Mouse (Mus musculus): ENCODE data around the gene Cct6b. TPM values are rescaled to one million over a fixed set of nuclear protein-coding genes. Genes with fewer than 3 reads are reported as not detected.

The Cct6b gene
- 0.18 and 0.30 TPM in 2 replicates for polyA plus RNA-seq (2015; fragmentation: Nextera tagmentation; extraction: Ambion mirVana)

DNA sequence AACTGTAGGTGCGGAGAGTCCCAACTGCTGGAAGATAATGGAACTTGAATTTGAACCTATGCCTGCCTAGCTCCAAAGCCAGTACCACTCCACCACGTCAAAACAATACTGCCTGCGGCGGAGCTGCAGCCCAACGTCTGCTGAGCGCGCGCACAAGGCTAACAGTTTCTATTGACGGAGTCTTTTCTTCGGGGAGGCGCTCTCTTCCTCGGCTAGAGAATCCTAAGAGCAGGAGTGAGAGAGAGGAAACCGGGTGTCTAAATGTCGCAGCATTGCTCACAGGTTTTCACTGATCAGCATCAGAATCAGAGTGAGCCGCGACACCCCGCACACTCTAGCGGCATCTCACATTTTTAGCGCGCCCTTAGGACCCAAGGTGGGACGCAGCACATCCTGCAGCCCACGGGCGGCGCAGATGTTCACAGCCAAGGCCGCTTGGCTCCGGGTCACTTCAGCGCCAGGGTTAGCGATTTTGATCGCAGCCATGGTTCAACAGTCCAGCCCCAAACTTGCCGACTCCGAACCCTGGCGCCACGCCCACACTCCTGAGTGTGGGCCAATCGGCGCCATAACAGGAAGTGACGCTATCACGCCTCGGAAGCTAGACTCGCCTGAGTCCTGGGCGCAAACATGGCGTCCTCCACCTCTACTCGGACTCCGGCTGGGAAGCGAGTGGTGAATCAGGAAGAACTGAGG, at the start of gene Cct6b, which contains the start of gene Zfp830:
TSS of gene Cct6b (minus strand) at position 580 of the 696 bp plus-strand sequence.
TSS of gene Zfp830 (plus strand) at position 604 of the 696 bp plus-strand sequence.
- H3K4me2 ChIP-seq (ENCODE audit: low read depth, low read length) = peak within 1 kb of the TSS; percentile 97
- H3K27me3 ChIP-seq (ENCODE audit: control insufficient read depth, insufficient read depth, low read depth, low read length) = no peaks in the 10 kb centered on the region
- no peaks in the 10 kb centered on the region for H3K9me3 ChIP-seq (replicated peaks; ENCODE audit: control insufficient read depth, low read length)
- H3K4me3 ChIP-seq (ENCODE audit: low read depth, low read length) = peak within 1 kb of the TSS; percentile 99
- H3K4me1 ChIP-seq (ENCODE audit: control insufficient read depth, low read depth, low read length) = peaks cover 22% of the 10 kb centered on the region
- peak; percentile 100 for ATAC-seq (ENCODE audit: low read depth)
- H3K36me3 ChIP-seq (ENCODE audit: control insufficient read depth, insufficient read depth) = peaks cover 5% of the 10 kb centered on the region; the same call in 1 of the 2 replicates
- H3K27ac ChIP-seq (ENCODE audit: low read length) = peak within 1 kb of the TSS; percentile 96
- under 1% methylated on average over 44 of the region's 44 CpGs for WGBS (ENCODE audit: insufficient replicate concordance)
- peak within 1 kb of the TSS; percentile 93 for H3K9ac ChIP-seq (ENCODE audit: low read depth, low read length)

DNA sequence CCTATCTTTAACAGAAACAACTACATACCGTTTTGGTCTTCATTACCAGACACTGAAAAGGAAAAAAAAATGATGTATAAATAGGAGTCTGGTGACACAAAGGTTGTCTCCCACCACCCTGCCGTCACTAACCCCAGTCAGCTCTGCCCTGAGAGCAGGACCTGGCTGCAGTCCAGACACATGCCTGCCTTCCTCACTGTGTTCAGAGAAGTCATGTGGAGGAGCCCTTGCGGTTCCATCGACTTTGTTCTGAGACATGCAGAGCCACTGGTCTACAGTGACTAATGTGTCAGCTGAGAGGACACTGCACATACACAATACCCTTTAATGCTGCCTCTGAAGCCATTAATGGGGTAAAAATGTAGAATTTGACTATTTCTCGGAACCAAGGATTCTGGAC, 44.4 kb upstream of the Cct6b start:
- H3K36me3 ChIP-seq (ENCODE audit: control insufficient read depth, insufficient read depth) = peaks cover 57% of the 10 kb centered on the region
- no peak overlapping the region for H3K4me2 ChIP-seq (ENCODE audit: low read depth, low read length)
- WGBS (ENCODE audit: insufficient replicate concordance) = 85% methylated on average over 5 of the region's 5 CpGs
- no peaks in the 10 kb centered on the region for H3K9me3 ChIP-seq (replicated peaks; ENCODE audit: control insufficient read depth, low read length)
- H3K27me3 ChIP-seq (ENCODE audit: control insufficient read depth, insufficient read depth, low read depth, low read length) = no peaks in the 10 kb centered on the region
- no peak overlapping the region for H3K27ac ChIP-seq (ENCODE audit: low read length)
- no peak overlapping the region for H3K4me3 ChIP-seq (ENCODE audit: low read depth, low read length)
- no peaks in the 10 kb centered on the region for H3K4me1 ChIP-seq (ENCODE audit: control insufficient read depth, low read depth, low read length)
- H3K9ac ChIP-seq (ENCODE audit: low read depth, low read length) = no peak overlapping the region
- no peak for ATAC-seq (ENCODE audit: low read depth)

DNA sequence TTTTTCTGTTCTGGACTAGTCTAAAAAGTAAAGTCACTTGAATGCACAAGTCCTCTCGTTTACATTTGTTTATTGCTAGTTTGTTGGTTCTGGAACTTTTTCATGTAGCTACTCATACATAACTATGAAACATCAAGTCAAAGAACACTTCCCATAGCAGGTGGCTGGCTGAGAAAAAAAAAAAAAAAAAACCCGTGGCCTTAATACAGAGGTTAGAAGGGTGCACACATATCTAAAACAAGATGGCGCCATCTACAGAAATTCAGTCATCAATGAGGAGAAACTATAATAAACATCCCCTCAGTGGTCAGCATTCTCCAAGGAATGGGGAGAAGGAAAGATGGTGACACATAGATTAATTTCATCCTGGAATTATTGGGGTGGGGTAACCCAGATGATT, 43.2 kb upstream of the Cct6b start:
- H3K27ac ChIP-seq (ENCODE audit: low read length) = no peak overlapping the region
- 65% methylated on average over 3 of the region's 3 CpGs for WGBS (ENCODE audit: insufficient replicate concordance)
- no peak overlapping the region for H3K9ac ChIP-seq (ENCODE audit: low read depth, low read length)
- no peak overlapping the region for H3K4me2 ChIP-seq (ENCODE audit: low read depth, low read length)
- peaks cover 57% of the 10 kb centered on the region for H3K36me3 ChIP-seq (ENCODE audit: control insufficient read depth, insufficient read depth)
- H3K4me3 ChIP-seq (ENCODE audit: low read depth, low read length) = no peak overlapping the region
- ATAC-seq (ENCODE audit: low read depth) = no peak
- no peaks in the 10 kb centered on the region for H3K27me3 ChIP-seq (ENCODE audit: control insufficient read depth, insufficient read depth, low read depth, low read length)
- no peaks in the 10 kb centered on the region for H3K4me1 ChIP-seq (ENCODE audit: control insufficient read depth, low read depth, low read length)
- no peaks in the 10 kb centered on the region for H3K9me3 ChIP-seq (replicated peaks; ENCODE audit: control insufficient read depth, low read length)

DNA sequence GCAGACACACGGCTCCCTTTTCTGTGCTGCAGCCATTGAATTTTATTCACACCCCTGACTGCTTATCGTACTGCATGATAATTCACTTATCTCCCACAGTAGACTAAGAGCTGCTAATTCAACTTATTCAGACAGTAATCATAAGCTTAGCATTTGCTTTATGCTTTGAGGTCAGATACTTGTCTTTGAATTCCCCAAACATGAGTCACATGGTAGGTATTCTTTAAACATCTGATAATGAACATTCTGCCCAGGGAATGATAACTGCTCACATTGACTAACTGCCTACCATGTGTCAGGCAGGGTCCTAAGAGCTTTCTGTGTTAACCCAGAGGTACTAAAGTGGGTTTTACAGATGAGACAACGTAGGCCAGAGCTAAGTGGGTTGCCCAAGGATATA, 42.5 kb upstream of the Cct6b start:
- no peaks in the 10 kb centered on the region for H3K27me3 ChIP-seq (ENCODE audit: control insufficient read depth, insufficient read depth, low read depth, low read length)
- WGBS (ENCODE audit: insufficient replicate concordance) = 57% methylated on average over 3 of the region's 3 CpGs
- no peaks in the 10 kb centered on the region for H3K4me1 ChIP-seq (ENCODE audit: control insufficient read depth, low read depth, low read length)
- H3K9ac ChIP-seq (ENCODE audit: low read depth, low read length) = no peak overlapping the region
- ATAC-seq (ENCODE audit: low read depth) = no peak
- H3K9me3 ChIP-seq (replicated peaks; ENCODE audit: control insufficient read depth, low read length) = no peaks in the 10 kb centered on the region
- H3K4me2 ChIP-seq (ENCODE audit: low read depth, low read length) = no peak overlapping the region
- peaks cover 52% of the 10 kb centered on the region for H3K36me3 ChIP-seq (ENCODE audit: control insufficient read depth, insufficient read depth)
- no peak overlapping the region for H3K27ac ChIP-seq (ENCODE audit: low read length)
- H3K4me3 ChIP-seq (ENCODE audit: low read depth, low read length) = no peak overlapping the region

DNA sequence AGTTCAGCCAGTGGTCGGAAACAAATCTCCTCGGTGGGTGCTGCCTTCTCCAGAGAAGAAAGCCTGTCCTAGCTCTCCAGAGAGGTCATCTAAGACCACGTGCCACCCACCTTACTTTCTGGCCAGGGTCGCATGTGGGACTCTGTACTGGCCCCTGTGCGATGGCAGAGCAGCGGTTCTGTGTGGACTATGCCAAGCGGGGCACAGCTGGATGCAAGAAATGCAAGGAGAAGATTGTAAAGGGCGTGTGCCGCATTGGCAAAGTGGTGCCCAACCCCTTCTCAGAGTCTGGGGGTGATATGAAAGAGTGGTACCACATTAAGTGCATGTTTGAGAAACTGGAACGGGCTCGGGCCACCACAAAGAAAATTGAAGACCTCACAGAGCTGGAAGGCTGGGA, 19.3 kb upstream of the Cct6b start:
- ATAC-seq (ENCODE audit: low read depth) = no peak
- WGBS (ENCODE audit: insufficient replicate concordance) = 77% methylated on average over 11 of the region's 11 CpGs
- no peak overlapping the region for H3K4me3 ChIP-seq (ENCODE audit: low read depth, low read length)
- no peak overlapping the region for H3K27ac ChIP-seq (ENCODE audit: low read length)
- H3K27me3 ChIP-seq (ENCODE audit: control insufficient read depth, insufficient read depth, low read depth, low read length) = no peaks in the 10 kb centered on the region
- no peak overlapping the region for H3K4me2 ChIP-seq (ENCODE audit: low read depth, low read length)
- peaks cover 16% of the 10 kb centered on the region for H3K4me1 ChIP-seq (ENCODE audit: control insufficient read depth, low read depth, low read length)
- no peaks in the 10 kb centered on the region for H3K36me3 ChIP-seq (ENCODE audit: control insufficient read depth, insufficient read depth)
- H3K9ac ChIP-seq (ENCODE audit: low read depth, low read length) = no peak overlapping the region
- no peaks in the 10 kb centered on the region for H3K9me3 ChIP-seq (replicated peaks; ENCODE audit: control insufficient read depth, low read length)

DNA sequence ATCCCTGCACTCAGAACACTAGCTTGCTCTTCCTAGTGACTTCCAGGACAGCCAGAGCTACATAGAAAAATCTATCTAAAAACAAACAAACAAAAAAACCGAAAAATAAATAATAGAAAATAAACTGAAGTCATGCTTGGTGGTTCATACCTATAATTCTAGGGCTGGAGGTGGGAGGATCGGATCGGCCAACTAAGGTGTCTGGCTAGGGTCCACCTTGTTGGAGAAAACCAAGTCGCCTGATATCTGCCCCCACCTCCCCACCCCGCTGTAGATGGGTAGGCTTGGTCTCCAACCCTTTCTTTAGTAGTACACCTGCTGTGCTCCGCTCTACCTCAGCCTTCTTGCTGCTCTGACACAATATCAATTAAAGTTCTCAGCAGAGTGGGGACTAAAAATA, 18.1 kb upstream of the Cct6b start:
- peak overlapping the region; percentile 74 for H3K4me2 ChIP-seq (ENCODE audit: low read depth, low read length)
- 38% methylated on average over 6 of the region's 6 CpGs for WGBS (ENCODE audit: insufficient replicate concordance)
- H3K4me1 ChIP-seq (ENCODE audit: control insufficient read depth, low read depth, low read length) = peaks cover 16% of the 10 kb centered on the region
- no peaks in the 10 kb centered on the region for H3K36me3 ChIP-seq (ENCODE audit: control insufficient read depth, insufficient read depth)
- H3K27ac ChIP-seq (ENCODE audit: low read length) = peak overlapping the region; percentile 77; the same call in 1 of the 2 replicates
- no peaks in the 10 kb centered on the region for H3K27me3 ChIP-seq (ENCODE audit: control insufficient read depth, insufficient read depth, low read depth, low read length)
- no peaks in the 10 kb centered on the region for H3K9me3 ChIP-seq (replicated peaks; ENCODE audit: control insufficient read depth, low read length)
- H3K9ac ChIP-seq (ENCODE audit: low read depth, low read length) = no peak overlapping the region
- H3K4me3 ChIP-seq (ENCODE audit: low read depth, low read length) = peak overlapping the region; percentile 94
- ATAC-seq (ENCODE audit: low read depth) = no peak

DNA sequence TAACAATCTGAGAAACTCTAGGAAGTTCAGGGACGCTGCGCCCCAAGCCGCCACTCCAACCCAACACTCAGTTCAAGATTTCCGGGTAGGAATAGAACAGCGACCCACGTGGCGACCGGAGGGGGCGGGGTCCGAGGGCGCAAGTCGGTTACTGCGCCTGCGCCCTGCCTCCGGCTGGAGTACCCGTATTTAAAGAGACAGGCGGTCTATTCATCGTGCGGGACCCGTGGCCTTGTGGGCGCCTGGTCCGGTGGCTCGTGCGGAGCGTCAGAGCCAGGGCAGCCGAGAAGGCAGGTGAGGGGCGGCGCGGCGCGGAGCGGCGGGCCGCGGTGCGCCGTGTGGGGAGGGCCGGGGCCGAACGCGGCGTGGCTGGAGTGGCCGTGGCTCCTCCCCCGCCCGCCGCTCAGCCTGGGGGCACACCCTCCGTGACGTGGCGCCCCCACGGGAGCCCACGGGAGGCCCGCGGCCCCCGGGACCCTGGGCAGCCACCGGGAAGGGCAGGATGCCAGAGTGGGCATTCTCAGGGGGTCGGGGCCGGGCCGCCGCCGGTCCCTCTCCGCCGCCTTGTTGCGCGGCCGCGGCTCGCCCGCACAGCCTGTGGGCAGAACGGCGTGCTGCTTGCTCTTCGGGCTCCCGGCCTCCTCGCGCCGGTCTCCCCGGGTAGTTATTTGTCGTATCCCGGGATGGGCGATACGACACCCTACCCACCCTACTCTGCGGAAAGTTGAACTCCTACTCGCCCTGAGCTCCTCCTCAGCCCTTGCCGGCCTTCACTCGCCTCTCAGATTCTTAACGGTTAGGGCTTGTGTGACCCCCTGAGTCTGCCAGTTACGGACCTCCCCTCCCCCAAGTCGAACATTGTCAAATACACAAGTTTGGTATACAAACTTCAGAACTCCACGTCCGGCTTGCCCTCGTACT, 17.1 kb upstream of the Cct6b start, which contains the start of gene Lig3:
TSS of gene Lig3 (plus strand) at position 126 of the 921 bp plus-strand sequence.
- ATAC-seq (ENCODE audit: low read depth) = peak; percentile 91
- peaks cover 16% of the 10 kb centered on the region for H3K4me1 ChIP-seq (ENCODE audit: control insufficient read depth, low read depth, low read length)
- H3K27ac ChIP-seq (ENCODE audit: low read length) = peak within 1 kb of the TSS; percentile 77
- H3K9ac ChIP-seq (ENCODE audit: low read depth, low read length) = peak within 1 kb of the TSS; percentile 88
- no peaks in the 10 kb centered on the region for H3K27me3 ChIP-seq (ENCODE audit: control insufficient read depth, insufficient read depth, low read depth, low read length)
- H3K4me2 ChIP-seq (ENCODE audit: low read depth, low read length) = peak within 1 kb of the TSS; percentile 74
- no peaks in the 10 kb centered on the region for H3K36me3 ChIP-seq (ENCODE audit: control insufficient read depth, insufficient read depth)
- H3K4me3 ChIP-seq (ENCODE audit: low read depth, low read length) = peak within 1 kb of the TSS; percentile 94
- no peaks in the 10 kb centered on the region for H3K9me3 ChIP-seq (replicated peaks; ENCODE audit: control insufficient read depth, low read length)
- under 1% methylated on average over 77 of the region's 90 CpGs for WGBS (ENCODE audit: insufficient replicate concordance)

DNA sequence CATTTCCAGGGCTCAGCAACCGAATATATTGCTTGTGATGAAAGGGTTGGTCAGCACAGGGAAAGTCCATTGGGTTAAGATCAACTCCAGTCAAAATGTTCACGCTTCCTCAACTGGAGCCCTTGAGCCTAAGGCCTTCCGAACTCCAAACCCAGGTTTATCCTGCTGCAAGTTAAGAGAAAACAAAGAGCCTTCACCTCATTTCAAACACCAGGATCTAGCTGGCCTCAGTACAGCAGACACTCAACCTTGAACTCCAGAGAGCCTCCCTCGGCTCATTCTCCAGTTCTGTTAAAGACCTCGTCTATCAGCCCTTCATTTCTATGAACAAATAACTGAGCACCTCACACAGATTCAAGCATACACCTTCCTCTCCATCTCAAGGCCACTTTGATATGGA, 16.0 kb upstream of the Cct6b start:
- Histone ChIP-seq H3K4me3 (ENCODE audit: low read depth, low read length) (peak overlapping the region; percentile 94), H3K36me3 (ENCODE audit: control insufficient read depth, insufficient read depth) (no peaks in the 10 kb centered on the region), H3K4me1 (ENCODE audit: control insufficient read depth, low read depth, low read length) (peaks cover 16% of the 10 kb centered on the region), H3K27ac (ENCODE audit: low read length) (0 out of 2 replicates have a peak overlapping the region, but pooled peaks have one; percentile 32), H3K27me3 (ENCODE audit: control insufficient read depth, insufficient read depth, low read depth, low read length) (no peaks in the 10 kb centered on the region), H3K9ac (ENCODE audit: low read depth, low read length) (peak overlapping the region; percentile 88), H3K4me2 (ENCODE audit: low read depth, low read length) (peak overlapping the region; percentile 74), H3K9me3 (replicated peaks; ENCODE audit: control insufficient read depth, low read length) (no peaks in the 10 kb centered on the region)
- 34% methylated on average over 5 of the region's 5 CpGs for WGBS (ENCODE audit: insufficient replicate concordance)
- ATAC-seq (ENCODE audit: low read depth) = no peak
